Comparison of ENCODE assay signal across 10 mouse cellular contexts in the genomic region with DNA sequence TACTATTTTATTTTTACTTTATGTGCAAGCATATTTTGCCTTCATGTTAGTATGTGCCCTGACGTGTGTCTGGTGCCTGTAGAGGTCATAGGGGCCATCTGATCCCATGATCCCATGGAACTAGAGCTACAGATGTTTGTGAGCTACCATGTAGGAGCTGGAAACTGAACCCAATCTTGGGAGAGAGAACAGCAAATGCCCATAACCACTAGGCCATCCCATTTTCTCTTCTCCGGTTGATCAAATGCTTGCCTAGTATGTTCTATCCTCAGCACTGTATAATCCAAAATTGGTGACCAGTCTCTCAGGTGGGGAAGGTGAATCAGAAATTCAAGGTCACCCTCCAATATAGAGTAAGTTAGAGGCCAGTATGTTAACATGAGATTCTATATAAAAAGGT. TPM values are rescaled to one million over a fixed set of nuclear protein-coding genes. Genes with fewer than 3 reads are reported as not detected.
DNase-seq lines count a peak whose midpoint lies in the region; ATAC-seq and TF ChIP-seq lines count a peak whose summit lies in the region.
"Had no signal": no experiment of that assay in that cellular context is flagged by ENCODE, and none has a peak within 500 bp of the region (broad histone marks: within the 10 kb centered on the region; RNA-seq: fewer than 3 reads in every experiment).

No protein-coding gene starts in this region.

- peaks cover 2% of the 10 kb centered on the region; the same call in 1 of the 2 replicates for H3K4me1 ChIP-seq in heart, embryonic 11.5 days (ENCODE audit: control insufficient read depth, insufficient read depth, low read length)
- peaks cover 28% of the 10 kb centered on the region for H3K4me1 ChIP-seq in embryonic facial prominence, embryonic 10.5 days
- H3K4me1 ChIP-seq in hindbrain, embryonic 13.5 days (replicated peaks), result peaks cover 23% of the 10 kb centered on the region
- H3K4me1 ChIP-seq in midbrain, embryonic 12.5 days, result peaks cover 28% of the 10 kb centered on the region
- no peaks in the 10 kb centered on the region for H3K4me1 ChIP-seq in cerebellum, adult 2 months (ENCODE audit: control insufficient read depth, insufficient read depth, low read length)

- ATAC-seq in heart, embryonic 11.5 days (replicated peaks; ENCODE audit: insufficient number of reproducible peaks, low FRiP score, low TSS enrichment), result no peak
- ATAC-seq in hindbrain, embryonic 13.5 days (ENCODE audit: low FRiP score), result no peak
- no peak for ATAC-seq in midbrain, embryonic 12.5 days (ENCODE audit: low FRiP score, low read depth)
- ATAC-seq in monocyte, adult 5-6 weeks (replicated peaks; ENCODE audit: insufficient number of reproducible peaks, low FRiP score, low TSS enrichment, poor library complexity, severe bottlenecking), result no peak

- DNase-seq in heart, postnatal 10 days, result no peak
- DNase-seq in embryonic facial prominence, embryonic 10.5 days (ENCODE audit: low spot score), result no peak
- no peak for DNase-seq in cerebellum, adult 2 months
- DNase-seq in frontal cortex, postnatal 10 days (ENCODE audit: low spot score in 2 of 2), result no peak

- H3K4me3 ChIP-seq in heart, embryonic 11.5 days (ENCODE audit: low read depth, low read length), result peak overlapping the region; percentile 62; the same call in 1 of the 2 replicates
- peak overlapping the region; percentile 86 for H3K4me3 ChIP-seq in embryonic facial prominence, embryonic 10.5 days
- no peak overlapping the region; the same call in 1 of the 2 replicates for H3K4me3 ChIP-seq in hindbrain, embryonic 13.5 days
- H3K4me3 ChIP-seq in midbrain, embryonic 12.5 days, result peak overlapping the region; percentile 79
- no peak overlapping the region for H3K4me3 ChIP-seq in cerebellum, adult 2 months (replicated peaks; ENCODE audit: insufficient read depth, low read depth, low read length)

- TF ChIP-seq CTCF in cerebellum, adult 2 months (IDR thresholded peaks at IDR 0.05; ENCODE audit: borderline replicate concordance, insufficient read depth, low read depth, low read length), result no peak

- H3K36me3 ChIP-seq in heart, embryonic 11.5 days (ENCODE audit: control insufficient read depth, insufficient read depth, low read length), result no peaks in the 10 kb centered on the region
- H3K36me3 ChIP-seq in embryonic facial prominence, embryonic 10.5 days (replicated peaks), result no peaks in the 10 kb centered on the region
- H3K36me3 ChIP-seq in hindbrain, embryonic 13.5 days, result no peaks in the 10 kb centered on the region
- H3K36me3 ChIP-seq in midbrain, embryonic 12.5 days, result no peaks in the 10 kb centered on the region

- H3K27me3 ChIP-seq in heart, embryonic 11.5 days (ENCODE audit: control insufficient read depth, insufficient read depth, low read length), result no peaks in the 10 kb centered on the region
- H3K27me3 ChIP-seq in embryonic facial prominence, embryonic 10.5 days (replicated peaks; ENCODE audit: low read depth, poor library complexity, severe bottlenecking), result peaks cover 4% of the 10 kb centered on the region; the same call in 1 of the 2 replicates
- 0 out of 2 replicates have a peak, but pooled peaks cover 7% of the 10 kb centered on the region for H3K27me3 ChIP-seq in hindbrain, embryonic 13.5 days
- peaks cover 12% of the 10 kb centered on the region for H3K27me3 ChIP-seq in midbrain, embryonic 12.5 days
- no peaks in the 10 kb centered on the region for H3K27me3 ChIP-seq in cerebellum, adult 2 months (ENCODE audit: control insufficient read depth, insufficient read depth, low read length)
- H3K27me3 ChIP-seq: Patski had no signal

- H3K4me2 ChIP-seq in heart, embryonic 11.5 days, result peak overlapping the region; percentile 65; the same call in 1 of the 2 replicates
- H3K4me2 ChIP-seq in hindbrain, embryonic 13.5 days, result peak overlapping the region; percentile 53
- peak overlapping the region; percentile 47 for H3K4me2 ChIP-seq in midbrain, embryonic 12.5 days (replicated peaks)

- intact Hi-C loops in heart, postnatal 10 days (cut with DNase I), result loop anchor here (10.0 kb wide), 1 partner anchor 788 kb away; the partner anchor contains the start of genes Adcy4 and Ripk3

- H3K27ac ChIP-seq in heart, embryonic 11.5 days (ENCODE audit: low read depth, low read length), result no peak overlapping the region; the same call in 1 of the 2 replicates
- H3K27ac ChIP-seq in embryonic facial prominence, embryonic 10.5 days (replicated peaks), result no peak overlapping the region
- no peak overlapping the region for H3K27ac ChIP-seq in hindbrain, embryonic 13.5 days
- no peak overlapping the region for H3K27ac ChIP-seq in midbrain, embryonic 12.5 days (replicated peaks)
- no peak overlapping the region for H3K27ac ChIP-seq in cerebellum, adult 2 months (ENCODE audit: insufficient read depth, low read length)

- H3K9me3 ChIP-seq in heart, embryonic 11.5 days (replicated peaks; ENCODE audit: control insufficient read depth, low read length), result no peaks in the 10 kb centered on the region
- no peaks in the 10 kb centered on the region for H3K9me3 ChIP-seq in embryonic facial prominence, embryonic 10.5 days
- no peaks in the 10 kb centered on the region for H3K9me3 ChIP-seq in hindbrain, embryonic 13.5 days
- no peaks in the 10 kb centered on the region for H3K9me3 ChIP-seq in midbrain, embryonic 12.5 days
- H3K9me3 ChIP-seq: heart, embryonic 10.5 days had no signal

- no peak for TF ChIP-seq POLR2A in cerebellum, adult 2 months (IDR thresholded peaks at IDR 0.05; ENCODE audit: borderline replicate concordance, insufficient read depth, low read length)

- 85% methylated on average over 2 of the region's 2 CpGs for WGBS in heart, embryonic 11.5 days (ENCODE audit: insufficient replicate concordance)
- WGBS in embryonic facial prominence, embryonic 10.5 days, result 79% methylated on average over 2 of the region's 2 CpGs
- 72% methylated on average over 2 of the region's 2 CpGs for WGBS in hindbrain, embryonic 13.5 days
- WGBS in midbrain, embryonic 12.5 days, result 77% methylated on average over 2 of the region's 2 CpGs
- 78% methylated on average over 2 of the region's 2 CpGs for WGBS in cerebellum, adult 2 months

- no peak overlapping the region for H3K9ac ChIP-seq in heart, embryonic 11.5 days (ENCODE audit: low read depth, low read length)
- H3K9ac ChIP-seq in hindbrain, embryonic 13.5 days, result no peak overlapping the region
- no peak overlapping the region for H3K9ac ChIP-seq in midbrain, embryonic 12.5 days (replicated peaks)

RNA-seq across cellular contexts. Expression of gene Cenpj, which starts 2.7 kb away (rescaled TPM):
- polyA plus RNA-seq in heart, embryonic 11.5 days (2014; fragmentation: Nextera tagmentation; extraction: Ambion mirVana), result 9.3 and 13.0 TPM in 2 replicates
- total RNA-seq in heart, postnatal 10 days (2021), result 1 to 10 TPM; 3.0 to 3.6 TPM
- 20.9 and 21.3 TPM in 2 replicates for polyA plus RNA-seq in embryonic facial prominence, embryonic 10.5 days (2016; fragmentation: Nextera tagmentation; extraction: Ambion mirVana)
- polyA plus RNA-seq in hindbrain, embryonic 13.5 days (2015; fragmentation: Nextera tagmentation; extraction: Ambion mirVana), result 7.3 and 8.2 TPM in 2 replicates
- polyA plus RNA-seq in midbrain, embryonic 12.5 days (2016; fragmentation: Nextera tagmentation; extraction: Ambion mirVana), result 21.6 and 25.7 TPM in 2 replicates
- total RNA-seq in monocyte, adult 5-6 weeks (2017), result 4.6 to 23.2 TPM (median 12.0 TPM) in 3 replicates
- 3.2 and 4.1 TPM in 2 replicates for polyA plus RNA-seq in cerebellum, adult 2 months (2012; rRNA removed)

RNA-seq across cellular contexts. Expression of gene Parp4, which starts 2.9 kb away (rescaled TPM):
- polyA plus RNA-seq in heart, embryonic 11.5 days (2014; fragmentation: Nextera tagmentation; extraction: Ambion mirVana), result 8.9 and 12.6 TPM in 2 replicates
- total RNA-seq in heart, postnatal 10 days (2021), result 10 to 100 TPM; 26.8 to 29.4 TPM
- polyA plus RNA-seq in embryonic facial prominence, embryonic 10.5 days (2016; fragmentation: Nextera tagmentation; extraction: Ambion mirVana), result 2.0 and 2.2 TPM in 2 replicates
- 1.6 and 1.7 TPM in 2 replicates for polyA plus RNA-seq in hindbrain, embryonic 13.5 days (2015; fragmentation: Nextera tagmentation; extraction: Ambion mirVana)
- polyA plus RNA-seq in midbrain, embryonic 12.5 days (2016; fragmentation: Nextera tagmentation; extraction: Ambion mirVana), result 1.6 and 1.8 TPM in 2 replicates
- 15.6 to 41.4 TPM (median 18.2 TPM) in 3 replicates for total RNA-seq in monocyte, adult 5-6 weeks (2017)
- 10.2 and 10.9 TPM in 2 replicates for polyA plus RNA-seq in cerebellum, adult 2 months (2012; rRNA removed)

Comparison
In these comparisons a context has a peak if more than half of its experiments do, and no peak if none do; other contexts are left out.
1. H3K4me3 ChIP-seq: peak in heart, embryonic 11.5 days (single experiment), embryonic facial prominence, embryonic 10.5 days (single experiment) and midbrain, embryonic 12.5 days (single experiment); none in hindbrain, embryonic 13.5 days (single experiment) and cerebellum, adult 2 months (single experiment).
2. Peak in every context shown above with its lines, with median percentiles within 50 percentile points of each other: H3K4me2 ChIP-seq.